In genomic region chr9:94534795-94535194, GRCm38 (mm10) we compare ENCODE assay signal across 10 mouse cellular contexts. TPM values are rescaled to one million over a fixed set of nuclear protein-coding genes. Genes with fewer than 3 reads are reported as not detected.
DNase-seq lines count a peak whose midpoint lies in the region; ATAC-seq and TF ChIP-seq lines count a peak whose summit lies in the region.
"Had no signal": no experiment of that assay in that cellular context is flagged by ENCODE, and none has a peak within 500 bp of the region (broad histone marks: within the 10 kb centered on the region; RNA-seq: fewer than 3 reads in every experiment).

No protein-coding gene starts in this region.

- no peak overlapping the region for H3K27ac ChIP-seq in forebrain, embryonic 11.5 days (ENCODE audit: low read depth, low read length)
- no peak overlapping the region for H3K27ac ChIP-seq in forebrain, embryonic 10.5 days
- no peak overlapping the region for H3K27ac ChIP-seq in liver, embryonic 12.5 days
- H3K27ac ChIP-seq in liver, embryonic 11.5 days (ENCODE audit: low read depth, low read length), result no peak overlapping the region
- H3K27ac ChIP-seq in hindbrain, embryonic 12.5 days, result no peak overlapping the region

- H3K9ac ChIP-seq in forebrain, embryonic 11.5 days (ENCODE audit: low read length), result no peak overlapping the region
- no peak overlapping the region for H3K9ac ChIP-seq in liver, embryonic 12.5 days
- H3K9ac ChIP-seq in liver, embryonic 11.5 days (ENCODE audit: low read depth, low read length), result no peak overlapping the region
- no peak overlapping the region for H3K9ac ChIP-seq in hindbrain, embryonic 12.5 days

- ATAC-seq in forebrain, embryonic 11.5 days (replicated peaks; ENCODE audit: low FRiP score), result no peak
- no peak for ATAC-seq in liver, embryonic 12.5 days
- ATAC-seq in liver, embryonic 11.5 days (replicated peaks; ENCODE audit: low FRiP score), result no peak
- no peak for ATAC-seq in hindbrain, embryonic 12.5 days (ENCODE audit: low FRiP score)

- H3K9me3 ChIP-seq in forebrain, embryonic 11.5 days (ENCODE audit: control insufficient read depth, low read length), result no peaks in the 10 kb centered on the region
- H3K9me3 ChIP-seq in forebrain, embryonic 10.5 days, result no peaks in the 10 kb centered on the region
- no peaks in the 10 kb centered on the region for H3K9me3 ChIP-seq in liver, embryonic 12.5 days (replicated peaks)
- H3K9me3 ChIP-seq in liver, embryonic 11.5 days (ENCODE audit: control insufficient read depth, low read length), result no peaks in the 10 kb centered on the region
- H3K9me3 ChIP-seq in hindbrain, embryonic 12.5 days (replicated peaks), result no peaks in the 10 kb centered on the region

- H3K4me1 ChIP-seq in forebrain, embryonic 11.5 days (replicated peaks; ENCODE audit: control insufficient read depth, insufficient read depth, low read length), result peaks cover 4% of the 10 kb centered on the region; the same call in 1 of the 2 replicates
- peaks cover 57% of the 10 kb centered on the region for H3K4me1 ChIP-seq in forebrain, embryonic 10.5 days
- H3K4me1 ChIP-seq in liver, embryonic 12.5 days, result peaks cover 54% of the 10 kb centered on the region
- peaks cover 11% of the 10 kb centered on the region for H3K4me1 ChIP-seq in liver, embryonic 11.5 days (replicated peaks; ENCODE audit: control insufficient read depth, insufficient read depth, low read length)
- peaks cover 18% of the 10 kb centered on the region for H3K4me1 ChIP-seq in hindbrain, embryonic 12.5 days

- TF ChIP-seq POLR2A in myocyte (IDR thresholded peaks at IDR 0.05; ENCODE audit: insufficient read length, low read depth), result no peak

- no peak for DNase-seq in forebrain, embryonic 11.5 days (ENCODE audit: low spot score)
- DNase-seq in forebrain, embryonic 10.5 days (ENCODE audit: extremely low spot score, low spot score), result no peak
- DNase-seq in liver, embryonic 11.5 days (ENCODE audit: low spot score), result no peak
- DNase-seq in gastrocnemius, adult 8-10 months (ENCODE audit: low spot score in 2 of 2), result no peak
- DNase-seq in embryo, embryonic 10.5 days (ENCODE audit: low spot score), result no peak
- DNase-seq: kidney, adult 11 months; thymus, postnatal 4 days had no signal

- peaks cover 84% of the 10 kb centered on the region for H3K79me2 ChIP-seq in myocyte (ENCODE audit: control insufficient read depth, insufficient read depth)

- H3K27me3 ChIP-seq in forebrain, embryonic 11.5 days (ENCODE audit: control insufficient read depth, insufficient read depth, low read length), result no peaks in the 10 kb centered on the region
- peaks cover 16% of the 10 kb centered on the region for H3K27me3 ChIP-seq in forebrain, embryonic 10.5 days (ENCODE audit: poor library complexity, severe bottlenecking)
- no peaks in the 10 kb centered on the region for H3K27me3 ChIP-seq in liver, embryonic 12.5 days (replicated peaks)
- H3K27me3 ChIP-seq in liver, embryonic 11.5 days (replicated peaks; ENCODE audit: control insufficient read depth, insufficient read depth, low read length), result no peaks in the 10 kb centered on the region
- H3K27me3 ChIP-seq in hindbrain, embryonic 12.5 days, result no peaks in the 10 kb centered on the region
- H3K27me3 ChIP-seq in myocyte (ENCODE audit: control insufficient read depth, insufficient read depth, insufficient read length), result no peaks in the 10 kb centered on the region

- H3K36me3 ChIP-seq in forebrain, embryonic 11.5 days (ENCODE audit: control insufficient read depth, insufficient read depth, low read length), result no peaks in the 10 kb centered on the region
- H3K36me3 ChIP-seq in forebrain, embryonic 10.5 days (replicated peaks), result no peaks in the 10 kb centered on the region
- H3K36me3 ChIP-seq in liver, embryonic 12.5 days, result no peaks in the 10 kb centered on the region
- no peaks in the 10 kb centered on the region for H3K36me3 ChIP-seq in liver, embryonic 11.5 days (ENCODE audit: control insufficient read depth, insufficient read depth, low read length)
- no peaks in the 10 kb centered on the region for H3K36me3 ChIP-seq in hindbrain, embryonic 12.5 days
- no peaks in the 10 kb centered on the region for H3K36me3 ChIP-seq in myocyte (ENCODE audit: control insufficient read depth, insufficient read depth)

- H3K4me2 ChIP-seq in forebrain, embryonic 11.5 days (ENCODE audit: low read depth, low read length, severe bottlenecking), result no peak overlapping the region; the same call in 1 of the 2 replicates
- H3K4me2 ChIP-seq in liver, embryonic 12.5 days, result peak overlapping the region; percentile 25; the same call in 1 of the 2 replicates
- no peak overlapping the region; the same call in 1 of the 2 replicates for H3K4me2 ChIP-seq in liver, embryonic 11.5 days
- H3K4me2 ChIP-seq in hindbrain, embryonic 12.5 days (replicated peaks), result peak overlapping the region; percentile 85
- peak overlapping the region; percentile 77 for H3K4me2 ChIP-seq in myocyte (ENCODE audit: low read depth)

- H3ac ChIP-seq in myocyte (ENCODE audit: control insufficient read depth, insufficient read length), result no peak overlapping the region

- H3K4me3 ChIP-seq in forebrain, embryonic 11.5 days (ENCODE audit: low read depth, low read length), result 0 out of 2 replicates have a peak overlapping the region, but pooled peaks have one; percentile 72
- no peak overlapping the region; the same call in 1 of the 2 replicates for H3K4me3 ChIP-seq in forebrain, embryonic 10.5 days
- no peak overlapping the region for H3K4me3 ChIP-seq in liver, embryonic 12.5 days
- no peak overlapping the region for H3K4me3 ChIP-seq in liver, embryonic 11.5 days (ENCODE audit: low read depth, low read length)
- no peak overlapping the region for H3K4me3 ChIP-seq in hindbrain, embryonic 12.5 days
- peak overlapping the region; percentile 86 for H3K4me3 ChIP-seq in myocyte

TF ChIP-seq in myocyte, 11 proteins besides CTCF, POLR2A, EP300 and RAD21:
- TF ChIP-seq MAX (IDR thresholded peaks at IDR 0.05; ENCODE audit: low read depth) (no peak), E2F4 (IDR thresholded peaks at IDR 0.05; ENCODE audit: insufficient read depth) (no peak), USF1 (IDR thresholded peaks at IDR 0.05; ENCODE audit: low read depth) (no peak), SRF (IDR thresholded peaks at IDR 0.05; ENCODE audit: control insufficient read depth, insufficient read length, low read depth) (no peak), REST (IDR thresholded peaks at IDR 0.05; ENCODE audit: insufficient read depth, insufficient read length) (no peak)

RNA-seq across cellular contexts. Expression of gene 1190002N15Rik, which starts 3.1 kb away (rescaled TPM):
- 21.8 and 25.3 TPM in 2 replicates for polyA plus RNA-seq in forebrain, embryonic 11.5 days (2014; fragmentation: Nextera tagmentation; extraction: Ambion mirVana)
- 3.3 and 3.9 TPM in 2 replicates for polyA plus RNA-seq in forebrain, embryonic 10.5 days (2016; fragmentation: Nextera tagmentation; extraction: Ambion mirVana)
- polyA plus RNA-seq in liver, embryonic 12.5 days (2016; fragmentation: Nextera tagmentation; extraction: Ambion mirVana), result 13.8 and 14.5 TPM in 2 replicates
- 18.9 and 19.7 TPM in 2 replicates for polyA plus RNA-seq in liver, embryonic 11.5 days (2014; fragmentation: Nextera tagmentation; extraction: Ambion mirVana)
- polyA plus RNA-seq in hindbrain, embryonic 12.5 days (2016; fragmentation: Nextera tagmentation; extraction: Ambion mirVana), result 34.6 and 36.4 TPM in 2 replicates
- 21.0 TPM for polyA plus RNA-seq in myocyte (2012; fragmentation: generic; extraction: Trizol)
- total RNA-seq in gastrocnemius, adult 8-10 months (2022), result 1 to 10 TPM; 2.5 to 3.0 (median 2.9) TPM

Comparison
In these comparisons a context has a peak if more than half of its experiments do, and no peak if none do; other contexts are left out.
1. H3K4me2 ChIP-seq: peak in liver, embryonic 12.5 days (single experiment), hindbrain, embryonic 12.5 days (single experiment) and myocyte (single experiment); none in forebrain, embryonic 11.5 days (single experiment) and liver, embryonic 11.5 days (single experiment).
2. H3K4me3 ChIP-seq: peak in forebrain, embryonic 11.5 days (single experiment) and myocyte (single experiment); none in forebrain, embryonic 10.5 days (single experiment), liver, embryonic 12.5 days (single experiment), liver, embryonic 11.5 days (single experiment) and hindbrain, embryonic 12.5 days (single experiment).